Mouse (Mus musculus) T-cell, adult 66 days (primary cell): ENCODE measurements around the gene Nrxn1. TPM values are rescaled to one million over a fixed set of nuclear protein-coding genes. Genes with fewer than 3 reads are reported as not detected.

Experiments used
- total RNA-seq, 2 experiments: library from RNA; stranded (reverse); gene quantifications; 3 replicates in 1 of 2; 4 replicates in 1 of 2; pipeline ENCODE4 v1.2.4; 2023

Gene Nrxn1
- under 1 TPM in 1 of 2 experiments, not detected in 1; 0.15 TPM for total RNA-seq

GRCm38 (mm10) chr17:91093042-91093080, at the start of gene Nrxn1:
Gene Nrxn1 (minus strand): TSS chr17:91093071.

